Mouse (Mus musculus): ENCODE data around the gene Fxyd7. TPM values are rescaled to one million over a fixed set of nuclear protein-coding genes. Genes with fewer than 3 reads are reported as not detected.

Fxyd7 gene
- polyA plus RNA-seq, 1 experiment from 2014 or later, result not detected

- H3K36me3 ChIP-seq (ENCODE audit: inconsistent target), result no peaks in the 10 kb centered on the region
- no peak overlapping the region for H3K4me3 ChIP-seq (ENCODE audit: inconsistent target)
- H3K79me2 ChIP-seq (ENCODE audit: inconsistent target), result no peaks in the 10 kb centered on the region
- WGBS (ENCODE audit: missing documents), result 87% methylated on average over 12 of the region's 12 CpGs
- H3K27ac ChIP-seq, result no peak overlapping the region
Observed at GRCm38 (mm10) chr7:31063074-31063560, 11.8 kb upstream of the Fxyd7 start.

DNA sequence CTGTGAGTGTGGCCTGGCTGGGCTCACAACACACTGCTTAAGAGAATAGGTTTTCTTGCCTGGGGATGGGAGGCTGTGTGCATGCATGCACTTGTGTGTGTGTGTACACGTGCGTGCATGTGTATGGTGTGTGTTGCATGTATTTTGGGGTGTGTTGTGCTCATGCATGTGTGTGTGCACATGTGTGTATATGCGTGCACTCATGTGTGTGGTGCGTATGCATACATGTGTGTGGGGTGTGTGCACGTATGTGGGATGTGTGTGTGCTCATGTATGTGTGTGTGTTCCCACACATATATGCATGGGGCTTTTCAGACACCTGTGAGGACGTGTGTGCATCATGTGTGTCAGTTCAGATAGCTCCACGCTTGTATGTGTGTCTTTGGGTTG lies 9.3 kb upstream of the Fxyd7 start:
- 98% methylated on average over 7 of the region's 7 CpGs for WGBS (ENCODE audit: missing documents)
- no peaks in the 10 kb centered on the region for H3K79me2 ChIP-seq (ENCODE audit: inconsistent target)
- no peaks in the 10 kb centered on the region for H3K36me3 ChIP-seq (ENCODE audit: inconsistent target)
- no peak overlapping the region for H3K27ac ChIP-seq
- H3K4me3 ChIP-seq (ENCODE audit: inconsistent target), result no peak overlapping the region

DNA sequence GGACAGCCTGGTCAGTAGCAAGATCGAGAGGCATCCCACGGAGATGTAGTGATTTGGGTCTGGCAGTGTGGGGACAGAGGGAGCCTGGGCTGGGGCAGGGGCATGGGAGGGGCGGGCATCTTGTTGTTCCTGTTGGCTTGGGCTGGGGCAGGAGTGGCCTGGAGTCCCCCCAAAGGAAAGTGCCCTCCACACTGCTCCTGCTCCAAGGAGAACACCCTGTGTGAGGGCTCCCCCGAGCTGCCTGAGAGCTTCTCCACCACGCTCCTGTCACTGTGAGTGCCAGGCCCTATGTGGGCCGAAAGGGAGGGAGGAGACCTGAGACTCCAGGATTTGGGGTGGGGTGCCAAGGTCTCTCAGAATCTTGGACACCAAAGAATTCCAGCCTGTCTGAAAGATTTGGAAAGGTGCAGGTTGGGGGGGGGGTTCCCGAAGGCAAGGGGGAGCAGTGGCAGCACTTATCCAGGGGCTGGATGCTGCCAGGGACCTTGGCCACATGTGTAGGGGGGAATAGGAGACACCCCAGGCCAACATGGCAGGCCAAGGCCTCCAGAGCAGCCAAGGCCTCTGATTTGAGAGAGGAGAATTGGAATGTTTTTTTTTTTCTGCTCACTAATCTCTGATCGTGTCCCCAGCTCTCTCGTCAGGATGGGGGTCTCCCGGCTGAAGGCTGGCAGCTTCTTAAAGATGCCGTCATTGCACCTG lies 8.8 kb upstream of the Fxyd7 start:
- Histone ChIP-seq H3K36me3 (ENCODE audit: inconsistent target) (no peaks in the 10 kb centered on the region), H3K79me2 (ENCODE audit: inconsistent target) (no peaks in the 10 kb centered on the region), H3K4me3 (ENCODE audit: inconsistent target) (no peak overlapping the region), H3K27ac (no peak overlapping the region)
- WGBS (ENCODE audit: missing documents), result 94% methylated on average over 11 of the region's 11 CpGs

GRCm38 (mm10) chr7:31059108-31059507 lies 7.8 kb upstream of the Fxyd7 start, which contains the start of gene Lgi4:
Gene Lgi4, plus strand, starts transcription at chr7:31059342.
- H3K36me3 ChIP-seq (ENCODE audit: inconsistent target), result no peaks in the 10 kb centered on the region
- H3K79me2 ChIP-seq (ENCODE audit: inconsistent target), result no peaks in the 10 kb centered on the region
- H3K4me3 ChIP-seq (ENCODE audit: inconsistent target), result no peak within 1 kb of the TSS
- WGBS (ENCODE audit: missing documents), result 0% methylated on average over 2 of the region's 2 CpGs
- H3K27ac ChIP-seq, result no peak within 1 kb of the TSS

GRCm38 (mm10) chr7:31058211-31058610 lies 6.9 kb upstream of the Fxyd7 start:
- WGBS (ENCODE audit: missing documents), result 88% methylated on average over 6 of the region's 6 CpGs
- no peak overlapping the region for H3K4me3 ChIP-seq (ENCODE audit: inconsistent target)
- H3K27ac ChIP-seq, result no peak overlapping the region
- H3K36me3 ChIP-seq (ENCODE audit: inconsistent target), result no peaks in the 10 kb centered on the region
- no peaks in the 10 kb centered on the region for H3K79me2 ChIP-seq (ENCODE audit: inconsistent target)

GRCm38 (mm10) chr7:31057730-31058129 lies 6.5 kb upstream of the Fxyd7 start:
- Histone ChIP-seq H3K27ac (no peak overlapping the region), H3K36me3 (ENCODE audit: inconsistent target) (no peaks in the 10 kb centered on the region), H3K4me3 (ENCODE audit: inconsistent target) (no peak overlapping the region), H3K79me2 (ENCODE audit: inconsistent target) (no peaks in the 10 kb centered on the region)
- WGBS (ENCODE audit: missing documents), result 100% methylated on average over 5 of the region's 5 CpGs

- WGBS (ENCODE audit: missing documents), result 93% methylated on average over 2 of the region's 2 CpGs
- H3K36me3 ChIP-seq (ENCODE audit: inconsistent target), result no peaks in the 10 kb centered on the region
- H3K4me3 ChIP-seq (ENCODE audit: inconsistent target), result no peak within 1 kb of the TSS
- no peaks in the 10 kb centered on the region for H3K79me2 ChIP-seq (ENCODE audit: inconsistent target)
- no peak within 1 kb of the TSS for H3K27ac ChIP-seq
Observed at GRCm38 (mm10) chr7:31057071-31057470, 5.8 kb upstream of the Fxyd7 start, which contains the start of gene Fxyd1. Gene Fxyd1, minus strand, starts transcription at chr7:31057199.

DNA sequence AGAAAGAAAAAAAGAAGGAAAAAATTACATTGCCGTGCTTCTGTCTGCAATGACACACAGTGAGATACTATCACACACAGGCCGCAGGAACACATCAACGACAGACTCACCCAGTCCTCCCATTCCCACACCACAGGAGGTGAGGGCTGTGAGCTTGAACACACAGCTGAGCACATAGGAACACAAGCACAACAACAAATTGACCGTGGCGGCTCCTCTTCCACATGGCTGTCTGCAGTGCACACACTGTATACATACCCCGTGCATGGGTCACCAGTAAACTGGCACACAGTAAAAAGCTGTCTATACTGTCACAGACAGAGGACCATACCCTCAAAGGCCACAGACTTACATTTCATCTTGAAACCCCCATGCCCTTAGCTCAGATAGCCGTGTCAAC lies 5.2 kb upstream of the Fxyd7 start:
- H3K4me3 ChIP-seq (ENCODE audit: inconsistent target), result no peak overlapping the region
- no peaks in the 10 kb centered on the region for H3K36me3 ChIP-seq (ENCODE audit: inconsistent target)
- no peaks in the 10 kb centered on the region for H3K79me2 ChIP-seq (ENCODE audit: inconsistent target)
- no peak overlapping the region for H3K27ac ChIP-seq
- WGBS (ENCODE audit: missing documents), result 88% methylated on average over 7 of the region's 7 CpGs

- WGBS (ENCODE audit: missing documents), result no CpG with 5 or more reads among the region's 4 CpGs
- H3K27ac ChIP-seq, result no peak overlapping the region
Observed at GRCm38 (mm10) chr7:31055883-31056282, 4.6 kb upstream of the Fxyd7 start.

GRCm38 (mm10) chr7:31055354-31055824 lies 4.1 kb upstream of the Fxyd7 start:
- Histone ChIP-seq H3K36me3 (ENCODE audit: inconsistent target) (no peaks in the 10 kb centered on the region), H3K79me2 (ENCODE audit: inconsistent target) (no peaks in the 10 kb centered on the region), H3K4me3 (ENCODE audit: inconsistent target) (no peak overlapping the region), H3K27ac (no peak overlapping the region)
- WGBS (ENCODE audit: missing documents), result 47% methylated on average over 6 of the region's 10 CpGs

More at GRCm38 (mm10) chr7:31055883-31056282, 4.6 kb upstream of the Fxyd7 start:
- H3K79me2 ChIP-seq (ENCODE audit: inconsistent target), result no peaks in the 10 kb centered on the region
- no peaks in the 10 kb centered on the region for H3K36me3 ChIP-seq (ENCODE audit: inconsistent target)
- no peak overlapping the region for H3K4me3 ChIP-seq (ENCODE audit: inconsistent target)

- H3K79me2 ChIP-seq (ENCODE audit: inconsistent target), result no peaks in the 10 kb centered on the region
- no peak overlapping the region for H3K27ac ChIP-seq
- WGBS (ENCODE audit: missing documents), result 89% methylated on average over 11 of the region's 11 CpGs
- no peaks in the 10 kb centered on the region for H3K36me3 ChIP-seq (ENCODE audit: inconsistent target)
- no peak overlapping the region for H3K4me3 ChIP-seq (ENCODE audit: inconsistent target)
Observed at GRCm38 (mm10) chr7:31054661-31055320, 3.5 kb upstream of the Fxyd7 start.

DNA sequence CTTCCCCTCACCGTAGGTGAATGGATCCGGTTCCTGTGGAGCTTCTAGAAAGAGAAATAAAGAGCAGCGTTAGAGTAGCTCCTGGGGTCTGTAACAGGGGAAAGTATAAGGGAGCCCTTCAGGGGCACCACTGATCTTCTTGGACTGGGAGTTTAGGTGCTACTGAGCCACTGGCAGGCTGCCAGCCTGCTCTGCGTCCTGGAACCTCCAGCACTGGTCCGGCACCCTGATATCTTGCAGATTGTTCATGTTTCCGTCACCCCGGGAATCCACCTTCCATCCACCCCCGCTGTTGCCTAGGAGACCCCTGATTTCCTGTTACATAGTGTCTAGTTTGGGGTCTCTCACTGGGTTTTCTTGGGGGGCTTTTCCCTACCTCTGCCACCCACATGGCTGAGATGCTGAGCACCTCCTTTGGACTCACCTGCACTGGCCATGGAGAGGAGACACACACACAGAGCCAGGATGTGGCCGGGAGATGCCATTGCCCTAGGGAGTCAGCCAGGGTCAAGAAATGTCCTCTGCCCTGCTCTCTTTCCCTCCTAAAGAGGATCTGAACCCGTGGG lies 2.7 kb upstream of the Fxyd7 start:
- Histone ChIP-seq H3K27ac (no peak overlapping the region), H3K4me3 (ENCODE audit: inconsistent target) (no peak overlapping the region)

DNA sequence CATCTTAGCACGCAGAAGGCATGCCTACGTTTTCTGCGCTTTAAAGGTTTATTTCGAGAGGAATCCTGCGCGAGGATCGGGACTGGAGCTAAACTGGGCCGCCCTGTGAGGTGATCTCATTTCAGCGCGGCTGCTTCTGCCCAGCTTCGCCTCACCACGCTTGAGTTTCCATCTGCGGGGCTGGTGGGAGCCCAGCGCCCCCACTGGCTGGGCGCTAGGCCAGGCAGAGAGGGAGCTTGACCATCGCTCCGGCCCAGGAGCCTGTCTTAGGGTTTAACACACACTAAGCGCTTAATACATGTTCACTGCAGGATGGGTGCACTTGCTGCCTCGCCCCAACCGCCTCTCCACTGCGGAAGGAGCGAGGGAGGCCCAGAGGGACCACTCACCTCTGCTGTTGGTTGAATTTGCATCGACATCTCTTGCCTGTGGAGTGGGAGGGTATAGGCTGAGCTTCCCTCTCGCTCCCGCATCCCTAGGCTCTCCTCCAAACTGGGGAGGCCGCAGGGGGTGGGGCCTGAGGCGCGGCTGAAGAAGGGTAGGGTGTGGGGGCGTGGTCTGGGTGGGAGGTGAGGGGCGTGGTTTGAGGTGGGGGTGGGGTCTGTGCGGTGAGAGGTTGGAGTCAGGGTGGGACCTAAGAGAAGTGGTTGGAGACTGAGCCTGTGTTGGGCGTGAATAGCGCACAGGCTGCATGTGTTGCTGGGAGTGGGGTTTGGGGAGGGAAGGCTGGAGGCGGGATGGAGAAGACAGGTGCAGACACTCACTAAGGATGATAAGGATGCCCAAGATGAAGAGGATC lies 1.6 kb upstream of the Fxyd7 start:
- no peak overlapping the region for H3K4me3 ChIP-seq (ENCODE audit: inconsistent target)
- WGBS (ENCODE audit: missing documents), result 17% methylated on average over 34 of the region's 34 CpGs
- no peaks in the 10 kb centered on the region for H3K79me2 ChIP-seq (ENCODE audit: inconsistent target)
- H3K36me3 ChIP-seq (ENCODE audit: inconsistent target), result no peaks in the 10 kb centered on the region
- no peak overlapping the region for H3K27ac ChIP-seq

More for the DNA sequence above, 2.7 kb upstream of the Fxyd7 start:
- no peaks in the 10 kb centered on the region for H3K36me3 ChIP-seq (ENCODE audit: inconsistent target)
- H3K79me2 ChIP-seq (ENCODE audit: inconsistent target), result no peaks in the 10 kb centered on the region
- 82% methylated on average over 10 of the region's 10 CpGs for WGBS (ENCODE audit: missing documents)

DNA sequence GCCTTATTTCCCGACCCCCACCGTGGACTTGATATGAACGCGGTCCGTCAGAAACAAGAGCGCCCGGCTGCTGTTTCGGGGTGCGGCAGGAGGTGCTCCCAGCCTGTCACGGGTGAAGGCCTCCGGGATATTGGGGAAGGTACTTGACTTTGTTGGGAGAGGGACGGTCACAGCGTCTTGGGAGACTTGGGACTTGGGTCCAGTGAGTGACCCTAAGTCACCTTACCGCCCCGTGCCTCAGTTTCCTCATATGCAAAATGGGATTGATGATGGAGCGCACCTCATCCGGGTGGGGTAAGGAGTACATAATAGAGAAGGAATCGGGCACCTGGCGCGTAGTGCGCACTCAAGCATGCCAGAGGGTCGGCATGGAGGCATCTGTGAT lies 976 bp upstream of the Fxyd7 start:
- Histone ChIP-seq H3K36me3 (ENCODE audit: inconsistent target) (no peaks in the 10 kb centered on the region), H3K4me3 (ENCODE audit: inconsistent target) (no peak overlapping the region), H3K79me2 (ENCODE audit: inconsistent target) (no peaks in the 10 kb centered on the region), H3K27ac (no peak overlapping the region)
- 9% methylated on average over 22 of the region's 22 CpGs for WGBS (ENCODE audit: missing documents)

Data from macrophage (primary cell).